In genomic region chr9:66506424-66506823, GRCm38 (mm10) we compare ENCODE assay signal across 10 mouse cellular contexts. TPM values are rescaled to one million over a fixed set of nuclear protein-coding genes. Genes with fewer than 3 reads are reported as not detected.
DNase-seq lines count a peak whose midpoint lies in the region; ATAC-seq and TF ChIP-seq lines count a peak whose summit lies in the region.
"Had no signal": no experiment of that assay in that cellular context is flagged by ENCODE, and none has a peak within 500 bp of the region (broad histone marks: within the 10 kb centered on the region; RNA-seq: fewer than 3 reads in every experiment).

No protein-coding gene starts in this region.

- H3K4me2 ChIP-seq in midbrain, embryonic 12.5 days (replicated peaks) = no peak overlapping the region
- no peak overlapping the region for H3K4me2 ChIP-seq in midbrain, postnatal 0 days (ENCODE audit: low read depth, low read length, poor library complexity, severe bottlenecking)
- peak overlapping the region; percentile 73 for H3K4me2 ChIP-seq in liver, embryonic 14.5 days (ENCODE audit: low read depth)
- H3K4me2 ChIP-seq in intestine, postnatal 0 days (replicated peaks; ENCODE audit: low read depth) = no peak overlapping the region

- no peak for ATAC-seq in cerebellum, adult (ENCODE audit: insufficient number of reproducible peaks, low FRiP score, low TSS enrichment)
- no peak for ATAC-seq in midbrain, embryonic 12.5 days (ENCODE audit: low FRiP score, low read depth)
- no peak for ATAC-seq in midbrain, postnatal 0 days (ENCODE audit: low FRiP score)
- ATAC-seq in liver, embryonic 14.5 days (ENCODE audit: insufficient read depth) = no peak
- no peak for ATAC-seq in intestine, postnatal 0 days

- TF ChIP-seq CTCF in midbrain, postnatal 0 days (IDR thresholded peaks at IDR 0.05) = no peak
- no peak for TF ChIP-seq CTCF in liver, embryonic 14.5 days (IDR thresholded peaks at IDR 0.05; ENCODE audit: low read depth)
- TF ChIP-seq CTCF in intestine, postnatal 0 days (IDR thresholded peaks at IDR 0.05; ENCODE audit: low read depth) = no peak

- H3K4me1 ChIP-seq in midbrain, embryonic 12.5 days = peaks cover 48% of the 10 kb centered on the region
- H3K4me1 ChIP-seq in midbrain, postnatal 0 days (ENCODE audit: insufficient read depth, low read length) = peaks cover 5% of the 10 kb centered on the region; the same call in 1 of the 2 replicates
- H3K4me1 ChIP-seq in liver, embryonic 14.5 days (replicated peaks; ENCODE audit: control insufficient read depth in 2 of 2, insufficient read depth in 2 of 2, low read length in 1 of 2) = peaks cover 40 to 48% of the 10 kb centered on the region in 2 experiments
- no peaks in the 10 kb centered on the region for H3K4me1 ChIP-seq in intestine, postnatal 0 days (replicated peaks; ENCODE audit: control insufficient read depth, insufficient read depth, low read length)

- H3K36me3 ChIP-seq in midbrain, embryonic 12.5 days = peaks cover 69% of the 10 kb centered on the region
- peaks cover 50% of the 10 kb centered on the region for H3K36me3 ChIP-seq in midbrain, postnatal 0 days (ENCODE audit: insufficient read depth, low read length)
- peaks cover 73% of the 10 kb centered on the region for H3K36me3 ChIP-seq in liver, embryonic 14.5 days (replicated peaks; ENCODE audit: control insufficient read depth, insufficient read depth, low read depth)
- H3K36me3 ChIP-seq in intestine, postnatal 0 days (ENCODE audit: control insufficient read depth, insufficient read depth) = peaks cover 56% of the 10 kb centered on the region

- H3K9me3 ChIP-seq in midbrain, embryonic 12.5 days = no peaks in the 10 kb centered on the region
- no peaks in the 10 kb centered on the region for H3K9me3 ChIP-seq in midbrain, postnatal 0 days (ENCODE audit: low read length)
- no peaks in the 10 kb centered on the region for H3K9me3 ChIP-seq in liver, embryonic 14.5 days (ENCODE audit: control insufficient read depth, low read length)
- H3K9me3 ChIP-seq in intestine, postnatal 0 days (ENCODE audit: control insufficient read depth) = no peaks in the 10 kb centered on the region

- no peak overlapping the region for H3K9ac ChIP-seq in midbrain, embryonic 12.5 days (replicated peaks)
- no peak overlapping the region for H3K9ac ChIP-seq in midbrain, postnatal 0 days (replicated peaks; ENCODE audit: low read length, poor library complexity, severe bottlenecking)
- peak overlapping the region; percentile 36 for H3K9ac ChIP-seq in liver, embryonic 14.5 days (replicated peaks)
- H3K9ac ChIP-seq in intestine, postnatal 0 days (ENCODE audit: low read depth, low read length) = no peak overlapping the region

- peak; percentile 14 to 15 for DNase-seq in cerebellum, postnatal 10 days
- DNase-seq in midbrain, postnatal 0 days (ENCODE audit: low spot score) = no peak
- DNase-seq in liver, embryonic 14.5 days (ENCODE audit: low read depth in 3 of 3, low spot score in 3 of 3) = no peak
- DNase-seq in natural killer cell, adult 2 months (ENCODE audit: low spot score in 2 of 2) = no peak
- DNase-seq in kidney, postnatal 14 days = no peak
- DNase-seq: cerebellum, postnatal 36 days; gastrocnemius, postnatal 36 days had no signal

- no peak overlapping the region for H3K4me3 ChIP-seq in midbrain, embryonic 12.5 days
- H3K4me3 ChIP-seq in midbrain, postnatal 0 days (ENCODE audit: low read depth, low read length) = no peak overlapping the region
- no peak overlapping the region; a peak in 1 of 4 replicates for H3K4me3 ChIP-seq in liver, embryonic 14.5 days (ENCODE audit: insufficient read depth in 1 of 2, low read depth in 2 of 2, low read length in 2 of 2)
- no peak overlapping the region for H3K4me3 ChIP-seq in intestine, postnatal 0 days (ENCODE audit: low read depth, low read length)

- H3K27me3 ChIP-seq in midbrain, embryonic 12.5 days = no peaks in the 10 kb centered on the region
- no peaks in the 10 kb centered on the region for H3K27me3 ChIP-seq in midbrain, postnatal 0 days (ENCODE audit: insufficient read depth, low read length)
- H3K27me3 ChIP-seq in liver, embryonic 14.5 days (ENCODE audit: control insufficient read depth, insufficient read depth, low read length) = no peaks in the 10 kb centered on the region
- no peaks in the 10 kb centered on the region for H3K27me3 ChIP-seq in intestine, postnatal 0 days (replicated peaks; ENCODE audit: control insufficient read depth, insufficient read depth, low read length)

- H3K27ac ChIP-seq in midbrain, embryonic 12.5 days (replicated peaks) = peak overlapping the region; percentile 67
- no peak overlapping the region for H3K27ac ChIP-seq in midbrain, postnatal 0 days (ENCODE audit: low read depth, low read length)
- H3K27ac ChIP-seq in liver, embryonic 14.5 days = peak overlapping the region; percentile 88
- no peak overlapping the region for H3K27ac ChIP-seq in intestine, postnatal 0 days (ENCODE audit: low read depth, low read length)

- no peak for TF ChIP-seq EP300 in liver, embryonic 14.5 days (IDR thresholded peaks at IDR 0.05; ENCODE audit: low read depth)

RNA-seq across cellular contexts. Expression of gene Fbxl22, which starts 8.0 kb away (rescaled TPM):
- polyA plus RNA-seq in midbrain, embryonic 12.5 days (2016; fragmentation: Nextera tagmentation; extraction: Ambion mirVana) = 2.0 and 2.5 TPM in 2 replicates
- 0.28 and 0.60 TPM in 2 replicates for total RNA-seq in midbrain, postnatal 0 days (2014; rRNA removed)
- polyA plus RNA-seq in midbrain, postnatal 0 days (2015; fragmentation: Nextera tagmentation; extraction: Ambion mirVana) = 0.60 and 0.63 TPM in 2 replicates
- 0.13 and 0.19 TPM in 2 replicates for polyA plus RNA-seq in liver, embryonic 14.5 days (2012; rRNA removed)
- polyA plus RNA-seq in liver, embryonic 14.5 days (2014; fragmentation: Nextera tagmentation; extraction: Ambion mirVana) = 0.44 and 0.61 TPM in 2 replicates
- 12.9 and 15.4 TPM in 2 replicates for polyA plus RNA-seq in intestine, postnatal 0 days (2015; fragmentation: Nextera tagmentation; extraction: Ambion mirVana)

Comparison
In these comparisons a context has a peak if more than half of its experiments do, and no peak if none do; other contexts are left out.
1. H3K27ac ChIP-seq: peak in midbrain, embryonic 12.5 days (single experiment) and liver, embryonic 14.5 days (single experiment); none in midbrain, postnatal 0 days (single experiment) and intestine, postnatal 0 days (single experiment).
2. DNase-seq: peak in cerebellum, postnatal 10 days (2 of 2); none in midbrain, postnatal 0 days (single experiment), liver, embryonic 14.5 days (0 of 3), natural killer cell, adult 2 months (0 of 2) and kidney, postnatal 14 days (single experiment).